Mouse (Mus musculus) adrenal gland (tissue): ENCODE data around the gene Wasf2.
"Not testable (repeated sequence)": the region's sequence is repeated elsewhere in the genome, so short reads cannot be mapped to it uniquely, and the experiment has no call there.

Source experiments
- intact Hi-C: fragments of 180-260 bp; cut with DNase I; formaldehyde crosslinking; loops from one replicate; pipeline ENCODE4 v1.15.1; 2025

Wasf2 gene

GRCm38 (mm10) chr4:133095734-133096065, 34.6 kb upstream of the Wasf2 start:
- intact Hi-C loops, result not testable (repeated sequence)

- intact Hi-C loops, result not testable (repeated sequence)
These were observed 33.6 kb upstream of the Wasf2 start for GRCm38 (mm10) chr4:133096671-133097070.

GRCm38 (mm10) chr4:133101751-133102150, 28.6 kb upstream of the Wasf2 start:
- intact Hi-C loops, result no loop called here

- intact Hi-C loops, result no loop called here
These were observed 26.6 kb upstream of the Wasf2 start for GRCm38 (mm10) chr4:133103525-133104193.

- intact Hi-C loops, result no loop called here
These were observed 26.1 kb upstream of the Wasf2 start for GRCm38 (mm10) chr4:133104194-133104569.

GRCm38 (mm10) chr4:133106691-133107090, 23.6 kb upstream of the Wasf2 start:
- intact Hi-C loops, result no loop called here

- intact Hi-C loops, result no loop called here
These were observed 22.5 kb upstream of the Wasf2 start for GRCm38 (mm10) chr4:133107788-133108281.

- intact Hi-C loops, result no loop called here
These were observed 21.6 kb upstream of the Wasf2 start for GRCm38 (mm10) chr4:133108481-133109334.

GRCm38 (mm10) chr4:133109335-133109801, 20.9 kb upstream of the Wasf2 start:
- intact Hi-C loops, result no loop called here

- intact Hi-C loops, result no loop called here
These were observed 18.0 kb upstream of the Wasf2 start for GRCm38 (mm10) chr4:133112175-133112838.

- intact Hi-C loops, result no loop called here
These were observed 16.9 kb upstream of the Wasf2 start for GRCm38 (mm10) chr4:133113351-133113882.

GRCm38 (mm10) chr4:133114762-133115161, 15.5 kb upstream of the Wasf2 start:
- intact Hi-C loops, result no loop called here

- intact Hi-C loops, result no loop called here
These were observed 14.4 kb upstream of the Wasf2 start for GRCm38 (mm10) chr4:133115721-133116429.

GRCm38 (mm10) chr4:133116756-133117470, 13.4 kb upstream of the Wasf2 start:
- intact Hi-C loops, result no loop called here

- intact Hi-C loops, result no loop called here
These were observed 12.5 kb upstream of the Wasf2 start for GRCm38 (mm10) chr4:133117556-133118411.

GRCm38 (mm10) chr4:133118775-133119375, 11.4 kb upstream of the Wasf2 start:
- intact Hi-C loops, result no loop called here

GRCm38 (mm10) chr4:133119579-133119978, 10.7 kb upstream of the Wasf2 start:
- intact Hi-C loops, result no loop called here

GRCm38 (mm10) chr4:133120833-133121321, 9.4 kb upstream of the Wasf2 start:
- intact Hi-C loops, result no loop called here

GRCm38 (mm10) chr4:133121416-133121815, 8.9 kb upstream of the Wasf2 start:
- intact Hi-C loops, result no loop called here
